Mouse (Mus musculus): ENCODE data around the gene Trmt5. TPM values are rescaled to one million over a fixed set of nuclear protein-coding genes. Genes with fewer than 3 reads are reported as not detected.
A peak's percentile ranks its signal among the peaks of the same experiment; 100 is the strongest.

Trmt5 gene
- polyA plus RNA-seq, 1 experiment, result 13.9 TPM

DNA sequence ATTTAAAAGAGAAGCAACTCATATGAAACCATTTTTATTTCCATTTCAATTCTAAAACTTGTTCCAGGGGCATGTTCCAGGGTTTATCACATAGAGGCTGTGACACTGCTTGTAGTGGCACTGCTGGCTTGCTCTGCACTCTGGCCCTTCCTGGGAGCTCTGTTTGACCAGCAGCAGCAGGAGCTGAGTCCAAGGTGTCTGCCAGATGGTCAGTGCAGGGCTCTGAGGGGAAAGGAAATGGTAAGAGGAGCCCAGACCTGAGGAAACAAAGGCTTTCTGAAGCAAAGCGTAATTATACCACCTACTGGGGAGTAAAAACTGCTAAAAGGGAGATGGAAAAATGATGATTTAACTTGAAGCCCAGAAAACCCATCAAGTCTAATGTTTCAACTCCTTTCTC lies 18.0 kb downstream of the Trmt5 start:
- H3K27me3 ChIP-seq (ENCODE audit: control insufficient read depth, insufficient read depth, low read length), result no peaks in the 10 kb centered on the region
- peak in 1 of 2 experiments; percentile 42 for DNase-seq
- TF ChIP-seq CTCF (IDR thresholded peaks at IDR 0.05; ENCODE audit: borderline replicate concordance, insufficient read depth, low read depth, low read length), result no peak
- no peak for TF ChIP-seq POLR2A (IDR thresholded peaks at IDR 0.05; ENCODE audit: borderline replicate concordance, insufficient read depth, low read length)
- WGBS, result 24% methylated on average over 1 of the region's 1 CpGs
- no peaks in the 10 kb centered on the region for H3K4me1 ChIP-seq (ENCODE audit: control insufficient read depth, insufficient read depth, low read length)
- H3K4me3 ChIP-seq (replicated peaks; ENCODE audit: insufficient read depth, low read depth, low read length), result no peak overlapping the region
- H3K27ac ChIP-seq (ENCODE audit: insufficient read depth, low read length), result no peak overlapping the region

GRCm38 (mm10) chr12:73266597-73266996 lies 19.9 kb downstream of the Trmt5 start:
- WGBS, result 76% methylated on average over 1 of the region's 1 CpGs

GRCm38 (mm10) chr12:73265381-73265978 lies 21.0 kb downstream of the Trmt5 start:
- no peaks in the 10 kb centered on the region for H3K27me3 ChIP-seq (ENCODE audit: control insufficient read depth, insufficient read depth, low read length)
- no peak overlapping the region for H3K27ac ChIP-seq (ENCODE audit: insufficient read depth, low read length)
- 56% methylated on average over 3 of the region's 3 CpGs for WGBS
- H3K4me1 ChIP-seq (ENCODE audit: control insufficient read depth, insufficient read depth, low read length), result no peaks in the 10 kb centered on the region
- TF ChIP-seq POLR2A (IDR thresholded peaks at IDR 0.05; ENCODE audit: borderline replicate concordance, insufficient read depth, low read length) (no peak), CTCF (IDR thresholded peaks at IDR 0.05; ENCODE audit: borderline replicate concordance, insufficient read depth, low read depth, low read length) (no peak)
- no peak for DNase-seq
- no peak overlapping the region for H3K4me3 ChIP-seq (replicated peaks; ENCODE audit: insufficient read depth, low read depth, low read length)

More at GRCm38 (mm10) chr12:73266597-73266996, 19.9 kb downstream of the Trmt5 start:
- no peak for TF ChIP-seq CTCF (IDR thresholded peaks at IDR 0.05; ENCODE audit: borderline replicate concordance, insufficient read depth, low read depth, low read length)
- TF ChIP-seq POLR2A (IDR thresholded peaks at IDR 0.05; ENCODE audit: borderline replicate concordance, insufficient read depth, low read length), result no peak
- Histone ChIP-seq H3K27me3 (ENCODE audit: control insufficient read depth, insufficient read depth, low read length) (no peaks in the 10 kb centered on the region), H3K27ac (ENCODE audit: insufficient read depth, low read length) (no peak overlapping the region), H3K4me1 (ENCODE audit: control insufficient read depth, insufficient read depth, low read length) (no peaks in the 10 kb centered on the region), H3K4me3 (replicated peaks; ENCODE audit: insufficient read depth, low read depth, low read length) (no peak overlapping the region)
- DNase-seq, result no peak

GRCm38 (mm10) chr12:73260339-73260738 lies 26.2 kb downstream of the Trmt5 start:
- no peak for DNase-seq
- no peak overlapping the region for H3K27ac ChIP-seq (ENCODE audit: insufficient read depth, low read length)
- H3K4me3 ChIP-seq (replicated peaks; ENCODE audit: insufficient read depth, low read depth, low read length), result no peak overlapping the region
- no peaks in the 10 kb centered on the region for H3K27me3 ChIP-seq (ENCODE audit: control insufficient read depth, insufficient read depth, low read length)
- 100% methylated on average over 1 of the region's 1 CpGs for WGBS
- no peak for TF ChIP-seq POLR2A (IDR thresholded peaks at IDR 0.05; ENCODE audit: borderline replicate concordance, insufficient read depth, low read length)
- TF ChIP-seq CTCF (IDR thresholded peaks at IDR 0.05; ENCODE audit: borderline replicate concordance, insufficient read depth, low read depth, low read length), result no peak
- H3K4me1 ChIP-seq (ENCODE audit: control insufficient read depth, insufficient read depth, low read length), result no peaks in the 10 kb centered on the region

DNA sequence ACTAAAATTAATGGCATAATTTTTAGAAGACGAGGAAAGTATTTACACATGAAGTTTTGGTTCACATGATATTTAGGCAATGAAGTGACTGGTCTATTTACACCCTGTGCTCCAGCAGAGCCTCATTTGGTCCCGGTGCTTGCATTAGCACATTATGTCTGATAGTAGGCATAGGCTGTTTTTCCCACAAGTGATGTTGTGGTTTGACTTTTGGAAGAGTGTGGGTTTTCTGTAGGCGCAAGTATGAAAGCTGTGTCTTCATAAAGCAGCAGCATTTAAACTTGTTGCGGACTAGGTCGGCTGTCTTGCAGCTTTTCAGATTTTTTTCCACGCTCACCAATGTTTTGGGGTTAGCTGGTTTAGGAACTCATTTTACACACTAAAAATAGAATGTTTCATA lies 27.2 kb downstream of the Trmt5 start:
- DNase-seq, result no peak
- Histone ChIP-seq H3K27ac (ENCODE audit: insufficient read depth, low read length) (no peak overlapping the region), H3K4me3 (replicated peaks; ENCODE audit: insufficient read depth, low read depth, low read length) (no peak overlapping the region), H3K27me3 (ENCODE audit: control insufficient read depth, insufficient read depth, low read length) (no peaks in the 10 kb centered on the region), H3K4me1 (ENCODE audit: control insufficient read depth, insufficient read depth, low read length) (no peaks in the 10 kb centered on the region)
- TF ChIP-seq POLR2A (IDR thresholded peaks at IDR 0.05; ENCODE audit: borderline replicate concordance, insufficient read depth, low read length), result no peak
- no peak for TF ChIP-seq CTCF (IDR thresholded peaks at IDR 0.05; ENCODE audit: borderline replicate concordance, insufficient read depth, low read depth, low read length)
- 97% methylated on average over 6 of the region's 6 CpGs for WGBS

- WGBS, result 69% methylated on average over 2 of the region's 2 CpGs
- no peak for TF ChIP-seq POLR2A (IDR thresholded peaks at IDR 0.05; ENCODE audit: borderline replicate concordance, insufficient read depth, low read length)
- no peak for TF ChIP-seq CTCF (IDR thresholded peaks at IDR 0.05; ENCODE audit: borderline replicate concordance, insufficient read depth, low read depth, low read length)
- Histone ChIP-seq H3K27me3 (ENCODE audit: control insufficient read depth, insufficient read depth, low read length) (no peaks in the 10 kb centered on the region), H3K4me3 (replicated peaks; ENCODE audit: insufficient read depth, low read depth, low read length) (no peak overlapping the region), H3K4me1 (ENCODE audit: control insufficient read depth, insufficient read depth, low read length) (no peaks in the 10 kb centered on the region), H3K27ac (ENCODE audit: insufficient read depth, low read length) (no peak overlapping the region)
- DNase-seq, result no peak
These were observed 31.5 kb downstream of the Trmt5 start for GRCm38 (mm10) chr12:73255006-73255405.

- DNase-seq, result no peak
- H3K27me3 ChIP-seq (ENCODE audit: control insufficient read depth, insufficient read depth, low read length), result no peaks in the 10 kb centered on the region
- H3K27ac ChIP-seq (ENCODE audit: insufficient read depth, low read length), result no peak overlapping the region
- no peaks in the 10 kb centered on the region for H3K4me1 ChIP-seq (ENCODE audit: control insufficient read depth, insufficient read depth, low read length)
- no peak overlapping the region for H3K4me3 ChIP-seq (replicated peaks; ENCODE audit: insufficient read depth, low read depth, low read length)
- 73% methylated on average over 5 of the region's 5 CpGs for WGBS
- TF ChIP-seq CTCF (IDR thresholded peaks at IDR 0.05; ENCODE audit: borderline replicate concordance, insufficient read depth, low read depth, low read length) (no peak), POLR2A (IDR thresholded peaks at IDR 0.05; ENCODE audit: borderline replicate concordance, insufficient read depth, low read length) (no peak)
These were observed 40.8 kb downstream of the Trmt5 start for GRCm38 (mm10) chr12:73245687-73246086.

- Histone ChIP-seq H3K27me3 (ENCODE audit: control insufficient read depth, insufficient read depth, low read length) (no peaks in the 10 kb centered on the region), H3K27ac (ENCODE audit: insufficient read depth, low read length) (no peak overlapping the region), H3K4me3 (replicated peaks; ENCODE audit: insufficient read depth, low read depth, low read length) (no peak overlapping the region), H3K4me1 (ENCODE audit: control insufficient read depth, insufficient read depth, low read length) (no peaks in the 10 kb centered on the region; the same call in 1 of the 2 replicates)
- DNase-seq, result peak in 1 of 2 experiments; percentile 20
- 37% methylated on average over 10 of the region's 10 CpGs for WGBS
- TF ChIP-seq POLR2A (IDR thresholded peaks at IDR 0.05; ENCODE audit: borderline replicate concordance, insufficient read depth, low read length) (no peak), CTCF (IDR thresholded peaks at IDR 0.05; ENCODE audit: borderline replicate concordance, insufficient read depth, low read depth, low read length) (no peak)
These were observed 44.5 kb downstream of the Trmt5 start for GRCm38 (mm10) chr12:73241960-73242359.

Data from cerebellum, adult 2 months (tissue).